Mouse (Mus musculus) T-helper 1 cell (primary cell): Measurements from ENCODE around the gene Ano6.

ENCODE experiments used
- in situ Hi-C: fragments of 300-600 bp; cut with MboI, MseI; formaldehyde crosslinking; loops from one replicate; pipeline ENCODE4 v1.15.1; 2025; ENCODE audit warnings: high pct_unique_total_duplicates

Ano6 gene

GRCm38 (mm10) chr15:95790529-95791071, at the start of gene Ano6:
Ano6 (plus strand) TSS chr15:95790843.
- in situ Hi-C loops, result no loop called here

DNA sequence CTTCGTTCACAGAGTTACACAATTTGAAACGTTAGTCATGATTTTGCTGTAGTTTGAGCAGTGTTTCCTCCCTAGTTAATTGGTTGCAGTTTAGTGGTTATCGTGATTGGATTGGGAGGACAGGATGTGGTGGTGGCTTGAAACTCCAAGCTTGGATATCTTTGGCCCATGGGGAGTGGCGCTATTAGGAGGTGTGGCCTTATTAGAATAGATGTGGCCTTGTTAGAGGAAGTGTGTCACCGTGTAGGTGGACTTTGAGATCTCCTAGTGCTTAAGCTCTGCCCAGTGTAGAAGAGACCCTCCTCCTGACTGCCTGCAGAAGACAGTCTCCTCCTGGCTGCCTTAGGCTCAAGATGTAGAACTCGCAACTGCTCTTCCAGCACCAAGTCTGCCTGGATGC, 47.7 kb upstream of the Ano6 start:
- in situ Hi-C loops, result loop anchor here (10.0 kb wide), 1 partner anchor 492 kb away; no protein-coding TSS in a partner anchor

GRCm38 (mm10) chr15:95743856-95744255, 46.8 kb upstream of the Ano6 start:
- in situ Hi-C loops, result loop anchor here (10.0 kb wide), 1 partner anchor 491 kb away; no protein-coding TSS in a partner anchor

- in situ Hi-C loops, result loop anchor here (10.0 kb wide), 1 partner anchor 489 kb away; no protein-coding TSS in a partner anchor
Measured at GRCm38 (mm10) chr15:95745346-95746106, 45.1 kb upstream of the Ano6 start.

GRCm38 (mm10) chr15:95746513-95746912, 44.1 kb upstream of the Ano6 start:
- in situ Hi-C loops, result loop anchor here (10.0 kb wide), 1 partner anchor 488 kb away; no protein-coding TSS in a partner anchor

GRCm38 (mm10) chr15:95746955-95747931, 43.4 kb upstream of the Ano6 start:
- in situ Hi-C loops, result loop anchor here (10.0 kb wide), 1 partner anchor 488 kb away; no protein-coding TSS in a partner anchor

DNA sequence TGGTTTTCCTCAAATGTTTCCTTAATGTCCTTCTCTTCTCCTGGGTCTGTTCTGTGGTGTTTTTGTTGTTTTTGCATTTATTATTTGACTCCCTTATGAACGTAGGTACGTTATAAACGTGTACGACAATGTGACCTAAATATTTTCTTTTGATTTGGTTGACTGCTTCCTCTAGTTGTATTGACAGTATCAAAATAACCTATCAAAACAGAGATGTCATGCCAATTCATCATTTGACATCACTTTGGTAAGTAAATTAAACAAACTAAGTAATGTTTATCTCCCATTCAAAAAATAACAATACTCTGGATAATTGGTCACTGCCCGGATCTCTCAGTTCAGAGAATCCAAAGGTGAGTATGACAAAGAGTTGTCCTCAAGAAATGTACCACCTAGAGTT, 41.4 kb upstream of the Ano6 start:
- in situ Hi-C loops, result loop anchor here (10.0 kb wide), 1 partner anchor 486 kb away; no protein-coding TSS in a partner anchor

- in situ Hi-C loops, result no loop called here
Measured at GRCm38 (mm10) chr15:95750038-95750437, 40.6 kb upstream of the Ano6 start.

- in situ Hi-C loops, result no loop called here
Measured at GRCm38 (mm10) chr15:95751832-95752676, 38.6 kb upstream of the Ano6 start.

DNA sequence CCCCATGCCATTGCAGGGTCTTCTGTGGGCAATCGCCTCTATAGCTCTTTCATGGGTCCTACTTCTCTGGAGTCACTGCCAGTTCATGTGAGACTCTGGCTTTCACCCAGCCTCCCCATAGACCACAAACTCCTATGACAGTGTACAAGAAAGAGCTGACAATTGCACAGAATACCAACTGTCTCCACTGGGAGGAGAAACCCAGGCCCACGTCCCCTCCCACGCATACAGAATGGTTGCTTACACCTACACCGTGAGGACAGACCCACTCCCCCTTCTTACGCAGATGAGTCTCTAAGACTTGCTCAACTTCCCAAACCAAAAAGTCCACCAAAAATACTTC, 38.0 kb upstream of the Ano6 start:
- in situ Hi-C loops, result no loop called here

DNA sequence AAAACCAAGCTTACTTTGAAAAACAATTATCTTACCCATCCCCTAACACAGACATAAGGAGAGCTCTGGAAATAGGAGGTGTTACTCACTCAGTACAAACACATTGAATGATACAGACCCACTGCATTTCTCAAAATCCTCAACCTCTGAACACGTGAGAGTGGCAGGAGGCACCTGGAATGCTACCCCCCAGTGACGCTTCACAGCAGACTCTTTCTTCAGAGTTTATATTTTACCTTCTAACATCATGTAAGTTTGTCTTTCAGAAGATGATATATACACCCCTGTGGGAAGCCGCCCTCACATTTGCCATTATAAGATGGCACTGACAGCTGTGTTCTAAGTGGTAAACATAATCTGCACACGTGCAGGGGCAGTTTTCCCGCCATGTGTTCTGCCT, 37.6 kb upstream of the Ano6 start:
- in situ Hi-C loops, result no loop called here

GRCm38 (mm10) chr15:95757169-95757568, 33.5 kb upstream of the Ano6 start:
- in situ Hi-C loops, result no loop called here

DNA sequence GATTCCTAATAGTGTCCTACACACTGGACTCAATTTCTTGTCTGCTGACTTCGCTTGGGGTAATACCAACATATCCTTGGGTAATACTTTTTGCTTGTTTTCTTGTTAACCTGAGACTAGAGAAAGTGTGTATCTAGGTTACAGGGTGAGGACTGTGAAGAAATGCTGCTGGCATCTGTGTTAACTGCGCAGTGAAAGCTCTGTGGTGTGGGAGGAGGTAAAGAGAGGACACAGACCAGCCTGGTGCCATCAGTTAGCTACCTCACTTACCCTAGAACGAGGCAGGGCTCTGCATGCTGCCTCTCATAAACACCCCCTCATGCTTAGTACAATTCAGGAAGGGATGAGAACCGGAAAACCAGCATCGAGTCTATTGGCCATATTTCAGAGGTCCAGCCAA, 32.6 kb upstream of the Ano6 start:
- in situ Hi-C loops, result no loop called here

DNA sequence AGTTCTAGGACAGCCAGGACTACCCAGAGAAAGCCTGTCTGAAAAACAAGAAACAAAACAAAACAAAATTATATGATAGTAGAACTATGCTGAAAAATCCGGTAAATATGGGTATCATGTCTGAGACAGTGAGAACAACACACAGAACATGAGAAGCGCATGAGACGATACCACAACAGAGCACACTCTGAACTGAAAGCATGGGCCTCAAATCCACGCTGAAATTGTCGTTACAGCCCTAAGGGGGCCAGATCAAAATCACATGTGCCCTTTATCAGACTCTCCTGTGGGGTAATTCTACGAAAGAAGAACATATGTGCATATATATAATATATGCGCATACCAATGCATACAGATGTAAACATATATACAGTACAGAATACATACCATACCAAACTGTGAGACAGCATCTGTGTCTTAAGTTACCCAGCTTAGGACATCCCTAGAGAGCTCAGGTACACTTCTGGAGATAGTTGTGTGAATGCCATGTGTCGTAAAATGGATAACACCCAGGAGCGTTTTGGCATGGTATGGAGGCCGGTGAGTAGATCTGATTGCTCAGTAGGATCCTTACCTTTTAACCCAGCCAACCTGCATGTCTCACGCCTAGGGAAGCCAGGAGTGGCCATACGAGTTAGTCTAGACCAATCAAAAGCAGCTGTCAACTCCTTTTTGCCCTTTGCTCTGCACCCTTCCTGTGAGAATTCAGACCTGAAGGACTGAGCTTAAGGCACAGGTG, 31.8 kb upstream of the Ano6 start:
- in situ Hi-C loops, result no loop called here

GRCm38 (mm10) chr15:95759857-95760256, 30.8 kb upstream of the Ano6 start:
- in situ Hi-C loops, result no loop called here

GRCm38 (mm10) chr15:95761420-95761819, 29.2 kb upstream of the Ano6 start:
- in situ Hi-C loops, result no loop called here

DNA sequence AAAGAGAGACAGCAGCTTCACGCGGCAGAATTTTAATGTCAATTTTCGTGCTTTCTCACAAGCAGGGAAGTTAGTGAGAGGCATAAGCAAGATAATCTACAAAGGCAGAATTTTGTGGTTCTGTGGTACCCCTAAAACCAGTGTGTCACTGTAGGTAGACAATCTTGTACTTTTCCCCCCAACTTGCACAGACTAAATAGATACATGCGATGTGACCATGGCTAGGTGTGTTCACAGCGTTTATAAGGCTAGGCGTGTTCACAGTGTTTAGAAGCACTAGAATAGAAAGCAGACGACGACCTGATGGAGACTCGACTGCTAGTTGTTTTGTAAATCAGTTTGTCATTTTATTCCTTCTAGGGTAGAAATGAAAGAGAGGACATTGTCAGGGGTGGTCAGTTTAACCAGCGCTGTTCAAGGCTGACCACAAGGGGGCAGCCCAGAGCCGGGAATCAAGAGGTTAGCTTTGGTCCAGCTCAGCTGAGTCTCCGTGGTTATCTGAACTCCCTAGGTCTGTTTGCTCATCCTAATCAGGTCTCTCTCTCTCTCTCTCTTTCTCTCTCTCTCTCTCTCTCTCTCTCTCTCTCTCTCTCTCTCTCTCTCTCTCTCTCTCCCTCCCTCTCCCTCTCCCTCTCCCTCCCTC, 27.9 kb upstream of the Ano6 start:
- in situ Hi-C loops, result no loop called here

- in situ Hi-C loops, result no loop called here
Measured at GRCm38 (mm10) chr15:95763464-95763863, 27.2 kb upstream of the Ano6 start.

GRCm38 (mm10) chr15:95765271-95765670, 25.4 kb upstream of the Ano6 start:
- in situ Hi-C loops, result loop anchor here (5.0 kb wide), 1 partner anchor 182 kb away; no protein-coding TSS in a partner anchor

- in situ Hi-C loops, result loop anchor here (5.0 kb wide), 1 partner anchor 181 kb away; no protein-coding TSS in a partner anchor
Measured at GRCm38 (mm10) chr15:95765936-95766335, 24.7 kb upstream of the Ano6 start.
